Mouse (Mus musculus) heart, embryonic 13.5 days (tissue): ENCODE measurements around the gene Prrt1. TPM values are rescaled to one million over a fixed set of nuclear protein-coding genes. Genes with fewer than 3 reads are reported as not detected.

Source experiments
- ATAC-seq: fragments of 200-750 bp; cut with Nextera tagmentation; 2 replicates; pipeline ENCODE4 v1.8.0; 2017; ENCODE audit warnings: moderate TSS enrichment; ENCODE audit not compliant: insufficient number of reproducible peaks, low FRiP score, low TSS enrichment; ENCODE audit errors: extremely low read depth
- H3K27ac ChIP-seq: fragments of 300-500 bp; sonication (generic); replicated peaks from 2 replicates; pipeline ENCODE4 v1.5.1; 2015; ENCODE audit warnings: moderate library complexity, mild to moderate bottlenecking, inconsistent platforms
- H3K27me3 ChIP-seq: fragments of 300-500 bp; sonication (generic); replicated peaks from 2 replicates; pipeline ENCODE4 v1.6.1; 2015; ENCODE audit warnings: mild to moderate bottlenecking, inconsistent platforms
- H3K36me3 ChIP-seq: fragments of 300-500 bp; sonication (generic); 2 replicates; pipeline ENCODE4 v1.6.1; 2015; ENCODE audit warnings: mild to moderate bottlenecking, inconsistent platforms
- H3K4me1 ChIP-seq: fragments of 300-500 bp; sonication (generic); 2 replicates; pipeline ENCODE4 v1.6.1; 2015; ENCODE audit warnings: inconsistent platforms
- H3K4me2 ChIP-seq: fragments of 300-500 bp; sonication (generic); 2 replicates; pipeline ENCODE4 v1.6.1; 2015; ENCODE audit warnings: inconsistent platforms, mild to moderate bottlenecking, moderate library complexity
- H3K4me3 ChIP-seq: fragments of 300-500 bp; sonication (generic); 2 replicates; pipeline ENCODE4 v1.5.1; 2015; ENCODE audit warnings: moderate library complexity, mild to moderate bottlenecking, inconsistent platforms
- H3K9ac ChIP-seq: fragments of 300-500 bp; sonication (generic); 2 replicates; pipeline ENCODE4 v1.6.1; 2015; ENCODE audit warnings: inconsistent platforms, mild to moderate bottlenecking, moderate library complexity
- H3K9me3 ChIP-seq: fragments of 300-500 bp; sonication (generic); 2 replicates; pipeline ENCODE4 v1.6.1; 2016; ENCODE audit warnings: inconsistent platforms
- WGBS: fragments of 180-500 bp; shearing (Covaris S2); methylation state at CpG from one replicate; pipeline ENCODE4 v1.1.7; 2015; ENCODE audit warnings: mixed read lengths; 5-methylcytosine and 5-hydroxymethylcytosine counted together
- polyA plus RNA-seq: library from polyadenylated mRNA; unstranded; fragments of >200 nt; fragmentation: Nextera tagmentation; extraction: Ambion mirVana; gene quantifications from 2 replicates; pipeline ENCODE4 v1.2.1, GENCODE M21; 2015

The Prrt1 gene
- polyA plus RNA-seq, 1 experiment from 2014 or later = 0.31 TPM

- H3K4me1 ChIP-seq = peaks cover 33% of the 10 kb centered on the region
- peaks cover 58% of the 10 kb centered on the region for H3K36me3 ChIP-seq
- no peak overlapping the region for H3K27ac ChIP-seq
- ATAC-seq = no peak
- H3K4me2 ChIP-seq = no peak overlapping the region
- H3K4me3 ChIP-seq = no peak overlapping the region
- 86% methylated on average over 8 of the region's 8 CpGs for WGBS
- H3K27me3 ChIP-seq = peaks cover 5% of the 10 kb centered on the region; the same call in 1 of the 2 replicates
- no peaks in the 10 kb centered on the region for H3K9me3 ChIP-seq
- no peak overlapping the region for H3K9ac ChIP-seq
Measured at GRCm38 (mm10) chr17:34652985-34653384, 23.7 kb downstream of the Prrt1 start.

- Histone ChIP-seq H3K27me3 (peaks cover 13% of the 10 kb centered on the region), H3K9ac (no peak overlapping the region), H3K4me2 (no peak overlapping the region), H3K9me3 (no peaks in the 10 kb centered on the region), H3K27ac (no peak overlapping the region), H3K4me3 (no peak overlapping the region), H3K4me1 (peaks cover 28% of the 10 kb centered on the region), H3K36me3 (peaks cover 53% of the 10 kb centered on the region)
- no peak for ATAC-seq
- WGBS = 62% methylated on average over 9 of the region's 9 CpGs
Measured at GRCm38 (mm10) chr17:34653746-34654285, 24.5 kb downstream of the Prrt1 start.

- Histone ChIP-seq H3K27me3 (peaks cover 18% of the 10 kb centered on the region), H3K9ac (0 out of 2 replicates have a peak overlapping the region, but pooled peaks have one; percentile 24), H3K4me3 (no peak overlapping the region), H3K9me3 (no peaks in the 10 kb centered on the region), H3K36me3 (peaks cover 47% of the 10 kb centered on the region), H3K27ac (peak overlapping the region; percentile 66), H3K4me1 (peaks cover 33% of the 10 kb centered on the region), H3K4me2 (no peak overlapping the region)
- WGBS = 91% methylated on average over 13 of the region's 13 CpGs
- ATAC-seq = no peak
Measured at GRCm38 (mm10) chr17:34654392-34654791, 25.1 kb downstream of the Prrt1 start.

- H3K4me2 ChIP-seq = no peak overlapping the region
- peaks cover 26% of the 10 kb centered on the region for H3K27me3 ChIP-seq
- H3K9me3 ChIP-seq = no peaks in the 10 kb centered on the region
- WGBS = 49% methylated on average over 7 of the region's 7 CpGs
- peaks cover 40% of the 10 kb centered on the region for H3K36me3 ChIP-seq
- H3K9ac ChIP-seq = peak overlapping the region; percentile 58
- ATAC-seq = no peak
- peak overlapping the region; percentile 66 for H3K27ac ChIP-seq
- no peak overlapping the region for H3K4me3 ChIP-seq
- H3K4me1 ChIP-seq = peaks cover 40% of the 10 kb centered on the region
Measured at GRCm38 (mm10) chr17:34655160-34655559, 25.8 kb downstream of the Prrt1 start.

- H3K9ac ChIP-seq = peak overlapping the region; percentile 58
- 19% methylated on average over 4 of the region's 4 CpGs for WGBS
Measured at GRCm38 (mm10) chr17:34655581-34655991, 26.3 kb downstream of the Prrt1 start.

GRCm38 (mm10) chr17:34656666-34657065 is 27.3 kb downstream of the Prrt1 start:
- Histone ChIP-seq H3K4me2 (no peak overlapping the region), H3K27me3 (peaks cover 41% of the 10 kb centered on the region), H3K36me3 (peaks cover 26% of the 10 kb centered on the region), H3K9me3 (no peaks in the 10 kb centered on the region), H3K9ac (no peak overlapping the region), H3K4me3 (no peak overlapping the region), H3K27ac (no peak overlapping the region), H3K4me1 (peaks cover 55% of the 10 kb centered on the region)
- WGBS = 52% methylated on average over 8 of the region's 8 CpGs
- ATAC-seq = no peak

More at GRCm38 (mm10) chr17:34655581-34655991, 26.3 kb downstream of the Prrt1 start:
- Histone ChIP-seq H3K27ac (peak overlapping the region; percentile 66), H3K4me2 (no peak overlapping the region), H3K4me3 (no peak overlapping the region), H3K9me3 (no peaks in the 10 kb centered on the region), H3K27me3 (peaks cover 30% of the 10 kb centered on the region), H3K36me3 (peaks cover 35% of the 10 kb centered on the region), H3K4me1 (peaks cover 44% of the 10 kb centered on the region)
- peak; percentile 61; the same call in 1 of the 2 replicates for ATAC-seq

- H3K4me3 ChIP-seq = no peak overlapping the region
- 25% methylated on average over 2 of the region's 2 CpGs for WGBS
- peaks cover 42% of the 10 kb centered on the region for H3K27me3 ChIP-seq
- H3K4me1 ChIP-seq = peaks cover 56% of the 10 kb centered on the region
- no peaks in the 10 kb centered on the region for H3K9me3 ChIP-seq
- no peak overlapping the region for H3K9ac ChIP-seq
- H3K36me3 ChIP-seq = peaks cover 20% of the 10 kb centered on the region
- no peak overlapping the region for H3K4me2 ChIP-seq
- no peak overlapping the region for H3K27ac ChIP-seq
- no peak for ATAC-seq
Measured at GRCm38 (mm10) chr17:34657271-34657670, 27.9 kb downstream of the Prrt1 start.

GRCm38 (mm10) chr17:34658145-34658544 is 28.8 kb downstream of the Prrt1 start:
- whole genome bisulfite sequencing = 56% methylated on average over 2 of the region's 2 CpGs
- peaks cover 46% of the 10 kb centered on the region for H3K27me3 ChIP-seq
- no peaks in the 10 kb centered on the region for H3K9me3 ChIP-seq
- H3K36me3 ChIP-seq = peaks cover 11% of the 10 kb centered on the region
- peaks cover 56% of the 10 kb centered on the region for H3K4me1 ChIP-seq
- no peak overlapping the region for H3K27ac ChIP-seq
- H3K4me2 ChIP-seq = no peak overlapping the region
- H3K4me3 ChIP-seq = no peak overlapping the region
- ATAC-seq = no peak
- no peak overlapping the region for H3K9ac ChIP-seq

- Histone ChIP-seq H3K4me3 (no peak overlapping the region), H3K4me1 (peaks cover 56% of the 10 kb centered on the region), H3K4me2 (no peak overlapping the region), H3K27me3 (peaks cover 50% of the 10 kb centered on the region), H3K9me3 (no peaks in the 10 kb centered on the region), H3K9ac (no peak overlapping the region), H3K27ac (no peak overlapping the region), H3K36me3 (peaks cover 7% of the 10 kb centered on the region)
- 68% methylated on average over 3 of the region's 3 CpGs for WGBS
- ATAC-seq = no peak
Measured at GRCm38 (mm10) chr17:34658591-34658990, 29.3 kb downstream of the Prrt1 start.

GRCm38 (mm10) chr17:34659181-34659896 is 30.0 kb downstream of the Prrt1 start:
- 0 out of 2 replicates have a peak, but pooled peaks cover 3% of the 10 kb centered on the region for H3K36me3 ChIP-seq
- H3K9me3 ChIP-seq = no peaks in the 10 kb centered on the region
- peaks cover 55% of the 10 kb centered on the region for H3K4me1 ChIP-seq
- H3K27me3 ChIP-seq = peaks cover 58% of the 10 kb centered on the region
- 0 out of 2 replicates have a peak overlapping the region, but pooled peaks have one; percentile 28 for H3K27ac ChIP-seq
- H3K4me2 ChIP-seq = peak overlapping the region; percentile 13; the same call in 1 of the 2 replicates
- no peak overlapping the region for H3K9ac ChIP-seq
- ATAC-seq = no peak
- H3K4me3 ChIP-seq = no peak overlapping the region
- WGBS = 41% methylated on average over 12 of the region's 12 CpGs

GRCm38 (mm10) chr17:34659897-34660214 is 30.5 kb downstream of the Prrt1 start:
- no peak for ATAC-seq
- WGBS = 56% methylated on average over 3 of the region's 3 CpGs
- Histone ChIP-seq H3K9me3 (no peaks in the 10 kb centered on the region), H3K4me3 (no peak overlapping the region), H3K9ac (no peak overlapping the region), H3K4me1 (peaks cover 49% of the 10 kb centered on the region), H3K27me3 (peaks cover 63% of the 10 kb centered on the region), H3K27ac (0 out of 2 replicates have a peak overlapping the region, but pooled peaks have one; percentile 28), H3K4me2 (peak overlapping the region; percentile 13; the same call in 1 of the 2 replicates), H3K36me3 (no peaks in the 10 kb centered on the region)
